Mouse (Mus musculus) kidney, adult 2 months (tissue): ENCODE measurements at regions not wholly inside any gene's neighbourhood (a gene's known extent, or its start where the extent isn't known, plus 50 kb on each side); places are given as distances from the start of the nearest gene placed in this dataset.

Experiments
- DNase-seq: peaks from one replicate; pipeline ENCODE4 v3.0.0; 2021
- H3K27ac ChIP-seq: fragments of 200-500 bp; 2 replicates; pipeline ENCODE4 v1.5.1; 2012; ENCODE audit warnings: low read depth, low read length, control low read depth, inconsistent platforms; ENCODE audit not compliant: insufficient read depth
- H3K27me3 ChIP-seq: fragments of 200-500 bp; replicated peaks from 2 replicates; pipeline ENCODE4 v1.6.1; 2012; ENCODE audit warnings: mild to moderate bottlenecking, moderate library complexity, low read length, inconsistent platforms; ENCODE audit not compliant: control insufficient read depth, insufficient read depth
- H3K36me3 ChIP-seq: fragments of 200-500 bp; 2 replicates; pipeline ENCODE4 v1.6.1; 2012; ENCODE audit warnings: mild to moderate bottlenecking, moderate library complexity, low read length, inconsistent platforms; ENCODE audit not compliant: control insufficient read depth, insufficient read depth
- H3K4me1 ChIP-seq: fragments of 200-500 bp; 2 replicates; pipeline ENCODE4 v1.6.1; 2011; ENCODE audit warnings: low read length; ENCODE audit not compliant: control insufficient read depth, insufficient read depth
- H3K4me3 ChIP-seq: fragments of 200-500 bp; 2 replicates; pipeline ENCODE4 v1.5.1; 2011; ENCODE audit warnings: mild to moderate bottlenecking, low read depth, low read length, control low read depth; ENCODE audit not compliant: insufficient read depth
- CTCF ChIP-seq: fragments of 200-500 bp; conservative IDR thresholded peaks from 2 replicates; pipeline ENCODE4 v1.5.1; 2011; ENCODE audit warnings: low read depth, mild to moderate bottlenecking, control low read depth, low read length, moderate library complexity, mixed read lengths; ENCODE audit not compliant: insufficient read depth, insufficient read length
- POLR2A ChIP-seq: fragments of 200-500 bp; IDR thresholded peaks from one replicate; pipeline ENCODE4 v1.6.1; 2011; ENCODE audit warnings: low read depth, low read length, control low read depth
- WGBS: fragments of 180-500 bp; shearing (Covaris S2); methylation state at CpG from one replicate; pipeline ENCODE4 v1.1.7; 2018; 5-methylcytosine and 5-hydroxymethylcytosine counted together

DNA sequence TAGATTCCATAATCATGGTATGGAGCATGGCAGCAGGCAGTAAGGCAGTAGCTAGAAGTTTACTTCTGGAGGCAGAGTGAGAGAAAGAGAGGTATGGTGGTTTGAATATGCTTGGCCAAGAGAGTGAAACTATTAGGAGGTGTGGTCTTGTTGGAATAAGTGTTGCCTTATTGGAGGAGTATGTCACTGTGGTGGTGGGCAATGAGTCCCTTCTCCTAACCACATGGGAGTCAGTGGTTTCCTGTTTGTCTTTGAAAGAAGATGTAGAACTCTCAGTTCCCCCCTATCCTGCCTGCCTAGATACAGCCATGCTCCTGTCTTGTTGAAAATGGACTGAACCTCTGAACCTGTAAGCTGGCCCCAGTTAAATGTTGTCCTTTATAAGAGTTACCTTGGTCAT is 1152.4 kb downstream of the Pla2g4a start:
- no peaks in the 10 kb centered on the region for H3K27me3 ChIP-seq
- H3K4me1 ChIP-seq, result no peaks in the 10 kb centered on the region
- no peak for TF ChIP-seq CTCF
- TF ChIP-seq POLR2A, result no peak
- H3K36me3 ChIP-seq, result no peaks in the 10 kb centered on the region
- no peak overlapping the region for H3K27ac ChIP-seq
- DNase-seq, result no peak
- H3K4me3 ChIP-seq, result no peak overlapping the region

DNA sequence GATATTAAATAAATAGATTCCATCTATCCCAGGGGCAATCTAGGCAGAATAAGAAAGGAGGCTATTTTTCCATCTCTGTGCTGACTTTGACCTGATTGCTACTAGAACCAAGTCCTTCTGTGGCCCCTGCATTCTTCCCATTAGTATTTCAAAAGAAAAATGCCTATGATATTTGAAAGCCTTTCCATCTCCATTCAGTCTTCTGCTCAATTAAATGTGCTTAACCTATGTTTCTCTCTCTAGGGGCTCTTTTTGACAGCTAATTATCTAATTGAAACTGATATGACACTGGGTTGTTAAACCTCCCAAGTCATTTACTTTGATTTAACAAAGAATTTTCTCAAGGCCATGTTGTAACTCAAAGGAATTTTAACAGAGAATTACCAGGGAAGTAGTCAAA is 1164.0 kb downstream of the Pla2g4a start:
- Histone ChIP-seq H3K4me1 (no peaks in the 10 kb centered on the region), H3K27ac (no peak overlapping the region), H3K27me3 (no peaks in the 10 kb centered on the region), H3K4me3 (no peak overlapping the region), H3K36me3 (no peaks in the 10 kb centered on the region)
- TF ChIP-seq POLR2A (no peak), CTCF (no peak)
- no peak for DNase-seq

DNA sequence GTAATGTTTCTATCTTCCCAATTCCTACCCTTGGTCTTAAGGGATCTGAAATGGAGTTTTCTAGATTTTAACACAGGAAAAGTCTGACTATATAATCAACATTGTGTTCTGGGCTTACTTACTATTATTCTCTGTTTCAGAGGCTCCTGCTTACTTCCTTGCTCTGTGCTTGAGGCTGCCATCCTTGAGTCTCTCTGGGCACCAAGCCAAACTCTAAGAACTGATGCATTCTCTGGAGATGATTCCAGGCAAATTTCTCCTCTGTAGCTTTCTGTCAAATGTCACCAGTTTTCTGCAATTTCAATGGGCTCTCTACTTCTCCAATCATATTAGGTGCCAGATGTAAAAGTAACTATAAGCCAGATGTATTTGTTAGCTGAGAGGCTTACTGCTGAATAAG is 1210.3 kb downstream of the Pla2g4a start:
- Histone ChIP-seq H3K27me3 (no peaks in the 10 kb centered on the region), H3K4me3 (no peak overlapping the region), H3K36me3 (no peaks in the 10 kb centered on the region), H3K4me1 (no peaks in the 10 kb centered on the region), H3K27ac (no peak overlapping the region)
- TF ChIP-seq CTCF (no peak), POLR2A (no peak)
- DNase-seq, result no peak

DNA sequence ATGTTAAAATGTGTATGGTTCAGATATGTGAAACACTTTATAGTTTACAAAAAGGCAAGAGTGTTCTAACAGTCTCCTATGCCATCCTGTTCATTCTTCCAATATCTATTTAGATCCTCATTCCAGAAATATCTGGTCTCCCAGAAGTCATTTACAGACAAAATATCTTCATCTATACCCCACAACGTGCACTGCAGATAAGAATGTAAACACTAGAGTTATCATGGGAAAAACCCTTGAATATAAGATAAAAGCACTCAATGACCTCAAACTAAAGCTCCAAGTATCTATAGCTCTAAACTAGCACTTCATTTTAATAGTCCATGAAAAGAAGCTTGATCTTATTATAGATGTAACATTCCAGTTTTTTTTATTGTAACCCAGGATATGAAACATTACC is 1239.0 kb downstream of the Pla2g4a start:
- H3K4me1 ChIP-seq, result no peaks in the 10 kb centered on the region
- 31% methylated on average over 1 of the region's 1 CpGs for WGBS
- H3K36me3 ChIP-seq, result no peaks in the 10 kb centered on the region
- no peak overlapping the region for H3K4me3 ChIP-seq
- no peak overlapping the region for H3K27ac ChIP-seq
- H3K27me3 ChIP-seq, result no peaks in the 10 kb centered on the region
- TF ChIP-seq POLR2A (no peak), CTCF (no peak)
- DNase-seq, result no peak

DNA sequence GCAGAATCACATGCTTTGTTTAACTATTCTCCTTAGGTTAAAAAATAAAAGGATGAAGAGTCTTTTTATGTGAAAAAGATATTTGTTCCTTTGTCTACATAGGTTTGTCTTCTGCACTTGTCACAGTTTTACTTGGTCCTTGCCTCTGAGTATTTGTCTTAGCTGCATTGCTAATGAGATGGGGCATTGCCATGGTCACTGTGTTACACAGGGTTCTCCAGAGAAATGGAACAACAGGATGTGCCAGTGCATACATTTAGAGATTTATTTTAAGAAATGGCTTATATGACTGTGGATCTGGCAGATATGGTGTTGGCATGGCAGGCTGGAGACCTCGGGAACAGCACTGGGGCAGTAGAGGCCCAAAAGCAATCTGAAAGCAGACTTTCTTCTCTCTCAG is 1239.7 kb downstream of the Pla2g4a start:
- no peak overlapping the region for H3K27ac ChIP-seq
- no peaks in the 10 kb centered on the region for H3K4me1 ChIP-seq
- DNase-seq, result no peak
- no peak overlapping the region for H3K4me3 ChIP-seq
- no peaks in the 10 kb centered on the region for H3K27me3 ChIP-seq
- TF ChIP-seq POLR2A, result no peak
- TF ChIP-seq CTCF, result no peak
- H3K36me3 ChIP-seq, result no peaks in the 10 kb centered on the region
- WGBS, result 79% methylated on average over 1 of the region's 1 CpGs

DNA sequence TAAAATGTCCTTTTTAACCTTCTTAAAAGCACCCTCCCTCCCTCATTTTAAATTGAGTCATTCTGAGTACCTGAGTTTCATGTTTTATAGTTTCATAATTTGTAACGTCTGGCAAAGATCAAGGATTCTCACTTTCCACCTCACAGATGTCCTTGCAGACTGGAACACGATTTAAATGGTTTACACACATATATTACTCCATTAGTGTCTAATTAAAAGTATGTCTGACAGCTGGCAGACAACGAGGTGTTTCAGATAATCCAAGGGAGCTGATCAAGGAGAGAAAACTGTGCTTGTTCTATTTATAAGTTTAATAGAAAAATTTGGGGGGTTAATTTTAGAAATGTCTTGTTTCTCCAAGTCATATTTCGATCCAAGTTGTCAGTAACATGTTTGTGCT is 1240.1 kb downstream of the Pla2g4a start:
- Histone ChIP-seq H3K27me3 (no peaks in the 10 kb centered on the region), H3K27ac (no peak overlapping the region), H3K36me3 (no peaks in the 10 kb centered on the region), H3K4me1 (no peaks in the 10 kb centered on the region), H3K4me3 (no peak overlapping the region)
- TF ChIP-seq POLR2A (no peak), CTCF (no peak)
- 33% methylated on average over 4 of the region's 4 CpGs for WGBS
- DNase-seq, result no peak

DNA sequence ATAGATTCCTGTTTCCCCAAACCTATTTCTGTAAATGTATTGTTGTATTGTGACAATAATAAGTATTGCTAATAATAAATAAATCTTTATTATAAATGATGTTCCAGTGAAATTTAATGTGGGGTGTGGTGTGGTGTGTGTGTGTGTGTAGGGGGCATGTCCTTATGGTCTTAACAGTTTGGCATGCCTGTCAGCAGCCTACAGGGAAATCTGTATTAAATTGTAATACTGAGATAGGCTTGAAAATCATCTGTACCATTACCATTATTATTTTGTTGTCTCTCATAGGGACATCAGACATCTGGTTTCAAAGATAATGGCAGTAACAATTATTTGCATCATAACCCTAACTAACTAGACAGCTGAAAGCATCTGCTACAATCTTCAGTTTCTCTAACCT is 1253.0 kb downstream of the Pla2g4a start:
- Histone ChIP-seq H3K27me3 (no peaks in the 10 kb centered on the region), H3K36me3 (no peaks in the 10 kb centered on the region), H3K27ac (no peak overlapping the region), H3K4me3 (no peak overlapping the region), H3K4me1 (no peaks in the 10 kb centered on the region)
- no peak for DNase-seq
- TF ChIP-seq CTCF (no peak), POLR2A (no peak)

DNA sequence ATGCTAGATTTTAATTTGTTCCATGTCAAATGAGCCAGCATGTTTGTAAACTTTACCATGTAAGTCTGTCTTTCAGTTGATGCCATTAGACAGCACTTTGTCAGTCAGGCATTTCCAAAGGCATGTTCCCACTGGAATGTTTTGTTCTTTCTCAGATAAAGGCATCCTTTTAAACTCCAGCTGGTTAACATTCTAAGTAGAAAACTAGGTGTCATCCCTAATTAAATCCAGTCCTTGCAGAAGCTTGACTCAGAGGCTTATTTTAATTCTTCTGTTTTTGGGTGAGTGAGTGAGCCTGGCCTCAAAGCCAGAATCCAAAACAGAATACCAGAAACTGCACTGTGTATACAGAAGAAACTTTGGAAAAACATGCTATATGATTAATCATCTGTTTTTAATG is 1253.4 kb downstream of the Pla2g4a start:
- TF ChIP-seq POLR2A (no peak), CTCF (no peak)
- Histone ChIP-seq H3K4me3 (no peak overlapping the region), H3K36me3 (no peaks in the 10 kb centered on the region), H3K27me3 (no peaks in the 10 kb centered on the region), H3K4me1 (no peaks in the 10 kb centered on the region), H3K27ac (no peak overlapping the region)
- no peak for DNase-seq
